Mouse (Mus musculus) left cerebral cortex, adult 9 months (tissue): ENCODE results near the gene Tlr5.

ENCODE experiments used
- DNase-seq, 2 experiments: peaks; one replicate each; pipeline ENCODE4 v3.0.0; 2022; ENCODE audit warnings: low spot score in 2 of 2

Tlr5 gene

DNA sequence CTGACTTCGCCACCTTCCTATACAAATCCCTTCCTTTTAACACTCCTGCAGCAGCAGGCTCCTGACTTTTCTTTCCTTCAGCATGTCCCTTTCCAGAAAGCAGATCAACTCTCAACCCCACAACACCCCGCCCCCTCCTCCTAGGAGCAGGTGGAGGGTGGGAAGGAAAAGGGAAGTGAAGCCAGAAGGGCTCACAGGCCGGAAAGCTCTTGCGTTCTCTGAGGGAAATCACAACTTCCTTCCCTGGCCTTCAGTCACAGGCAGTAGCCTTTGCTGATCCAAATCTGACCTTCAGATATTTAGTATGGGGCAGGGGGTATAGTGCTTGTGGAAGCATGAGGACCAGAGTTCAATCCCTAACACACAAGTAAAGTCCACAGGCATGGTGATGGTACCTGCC lies 921 bp upstream of the Tlr5 start:
- DNase-seq = no peak

DNA sequence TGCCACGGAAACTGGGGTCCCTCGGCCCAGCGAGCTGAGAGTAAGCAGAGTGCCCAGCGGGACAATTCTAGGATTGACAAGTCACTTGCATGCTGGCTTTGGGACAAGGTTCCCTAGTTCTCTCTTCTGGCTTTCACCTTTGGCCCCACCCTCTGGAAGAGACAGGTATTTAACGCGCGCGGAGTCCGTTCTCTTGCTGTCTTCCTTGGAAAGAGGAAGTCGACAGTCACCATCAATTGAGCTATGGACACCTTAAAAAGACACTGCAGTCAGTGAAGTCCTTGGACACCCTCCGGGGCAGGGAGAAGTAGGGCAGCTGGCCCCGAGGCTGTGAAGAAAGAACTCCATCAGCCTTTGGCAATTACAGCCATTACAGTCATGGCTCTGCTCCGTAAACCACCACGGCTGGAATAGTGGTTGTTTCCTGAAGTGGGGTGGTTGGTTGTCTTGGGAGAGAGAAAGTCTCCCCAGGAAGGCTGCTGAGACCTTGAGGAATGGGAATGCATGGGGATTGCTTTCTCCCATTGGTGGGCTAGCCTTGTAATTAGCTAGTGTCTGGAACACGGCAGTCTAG lies 546 bp downstream of the Tlr5 start:
- no peak for DNase-seq

DNA sequence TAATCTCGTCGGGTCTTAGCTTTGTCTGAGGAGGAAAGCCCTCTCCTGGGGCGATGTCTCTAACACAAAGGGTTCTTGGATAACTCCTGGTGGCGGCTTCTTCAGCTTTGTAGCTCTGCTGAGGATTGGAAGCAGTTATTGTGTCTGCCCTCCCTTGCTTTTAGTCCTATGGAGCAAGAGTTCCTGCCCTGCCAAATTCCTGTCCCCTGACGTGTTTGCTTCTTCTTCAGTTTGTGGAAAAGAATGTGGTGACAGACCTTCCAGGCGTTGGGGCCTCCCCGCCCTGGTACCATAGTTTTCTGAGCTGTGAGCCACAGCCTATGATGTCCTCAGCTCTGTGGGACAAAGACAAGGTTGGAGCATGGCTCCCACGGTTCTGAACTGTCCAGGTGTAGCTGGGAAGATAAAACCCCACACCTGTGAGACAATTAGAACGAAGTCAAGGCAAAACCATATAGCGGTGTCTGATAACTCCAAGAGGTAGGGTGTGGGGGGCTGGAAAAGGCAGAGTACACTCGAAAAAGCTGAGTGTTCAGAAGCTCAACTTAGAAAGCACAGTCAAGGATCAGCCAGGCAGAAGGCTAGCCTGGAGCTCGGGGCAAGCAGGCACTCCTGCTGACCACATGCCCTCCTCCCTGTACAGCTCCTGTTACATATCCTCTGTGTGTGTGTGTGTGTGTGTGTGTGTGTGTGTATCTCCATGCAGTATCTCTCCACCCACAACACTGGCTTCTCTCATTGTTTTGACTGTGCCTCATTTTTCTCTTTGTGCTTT lies 1.8 kb downstream of the Tlr5 start:
- no peak for DNase-seq

DNA sequence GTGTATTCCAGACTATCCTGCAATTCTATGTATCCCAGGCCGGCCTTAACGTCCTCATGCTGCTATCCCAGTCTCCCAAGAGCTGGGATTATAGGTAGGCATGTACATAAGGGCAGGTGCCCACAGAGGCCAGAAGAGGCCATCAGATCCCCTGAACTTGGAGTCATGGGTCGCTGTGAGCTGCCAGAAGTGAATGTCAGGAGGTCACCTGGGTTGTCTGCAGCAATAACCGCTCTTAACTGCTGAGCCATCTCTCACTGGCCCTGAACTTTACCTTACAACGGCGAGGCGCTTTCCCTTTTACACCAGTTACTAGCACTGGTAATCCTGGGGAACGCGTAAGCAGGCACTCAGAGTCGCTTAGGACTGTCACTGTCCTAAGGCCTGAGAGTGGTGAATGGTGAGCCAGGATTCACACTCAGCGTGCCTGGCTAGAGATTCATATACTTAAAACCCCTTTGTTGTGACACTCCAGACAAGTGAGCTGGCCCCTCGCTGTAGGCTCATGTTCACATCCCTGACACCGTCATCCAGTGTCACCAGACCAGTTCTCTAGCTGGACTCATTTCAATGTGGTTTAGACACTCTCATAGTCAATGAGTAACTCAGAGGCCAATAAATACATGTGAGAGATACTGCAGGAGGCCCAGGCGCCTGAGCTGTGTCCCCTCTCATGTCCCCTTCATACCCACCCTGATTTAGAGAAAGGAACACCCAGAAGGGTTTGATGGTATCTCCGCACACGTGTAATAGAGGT lies 2.6 kb downstream of the Tlr5 start:
- no peak for DNase-seq

DNA sequence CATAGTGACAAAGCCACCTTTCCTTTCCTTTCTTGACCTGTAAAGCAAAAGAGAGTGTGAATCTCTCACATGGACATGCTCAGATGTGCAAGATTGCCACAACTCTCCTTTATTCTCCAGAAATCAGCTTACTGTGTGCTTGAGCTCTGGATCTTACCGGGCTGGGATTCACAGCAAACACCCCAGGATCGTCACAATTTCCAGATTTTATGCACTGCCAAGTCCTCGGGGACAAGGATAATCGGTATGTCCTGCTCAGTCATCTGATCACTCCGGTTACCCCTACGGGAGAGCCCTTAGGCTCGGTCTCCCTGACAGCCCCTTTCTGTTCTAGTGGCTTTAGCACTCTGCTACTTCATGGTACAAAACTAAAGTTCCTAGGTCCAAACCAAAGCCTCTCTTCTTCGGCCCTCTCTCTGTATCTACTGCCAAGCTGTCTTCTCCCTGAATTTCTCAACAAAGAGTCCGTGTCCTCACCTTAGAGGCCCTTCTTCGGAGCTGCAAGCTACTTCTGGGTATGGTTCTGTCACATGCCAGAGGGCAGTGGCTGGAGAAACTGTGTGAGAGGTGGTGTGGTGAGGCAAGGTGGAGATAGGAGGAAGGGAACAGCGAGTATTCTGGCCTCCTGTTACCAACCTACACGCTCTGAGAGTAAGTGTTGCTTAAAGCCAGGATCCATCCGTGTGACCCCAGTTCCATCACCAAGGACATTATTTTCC lies 3.4 kb downstream of the Tlr5 start:
- DNase-seq = no peak

DNA sequence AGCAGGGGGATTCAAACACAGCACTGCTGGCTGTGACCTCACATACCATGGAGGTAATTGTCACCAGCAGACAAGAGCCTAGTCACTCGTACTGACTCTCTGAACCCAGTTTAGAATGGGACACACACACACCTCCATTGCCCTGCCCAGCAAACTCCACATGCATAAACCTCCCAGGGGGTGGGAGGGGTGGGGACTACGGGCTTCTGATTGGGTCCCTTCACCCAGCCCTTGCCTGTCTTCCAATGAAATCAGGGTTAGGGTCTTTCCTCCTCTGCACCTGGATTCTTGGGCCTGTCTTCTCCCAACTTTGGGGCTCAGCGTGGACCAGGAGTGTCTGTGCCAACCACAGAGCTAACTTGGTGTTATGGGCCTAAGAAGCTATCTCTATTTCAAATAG lies 4.2 kb downstream of the Tlr5 start:
- DNase-seq = no peak

DNA sequence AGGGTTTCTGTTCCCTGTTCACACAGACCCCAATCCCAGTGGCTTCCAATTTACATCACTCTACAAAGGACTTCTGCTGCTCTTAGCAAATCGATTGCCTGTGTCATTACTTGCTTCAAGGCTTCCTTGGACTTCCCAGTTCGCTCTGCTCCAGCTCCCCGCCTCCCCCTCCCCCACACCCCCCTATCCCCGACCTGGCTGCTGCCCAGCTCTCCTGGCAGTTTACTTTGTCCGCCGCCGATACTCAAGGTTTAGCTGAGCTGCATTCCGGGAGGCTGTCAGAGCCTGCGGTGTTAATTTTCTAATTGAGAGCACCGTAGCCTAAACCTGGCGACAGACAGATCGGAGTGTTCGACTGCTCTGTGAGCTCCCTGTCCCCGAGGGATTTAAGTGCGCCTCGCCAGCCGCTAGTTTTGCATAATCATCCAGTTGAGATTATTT lies 4.7 kb downstream of the Tlr5 start:
- DNase-seq = no peak

DNA sequence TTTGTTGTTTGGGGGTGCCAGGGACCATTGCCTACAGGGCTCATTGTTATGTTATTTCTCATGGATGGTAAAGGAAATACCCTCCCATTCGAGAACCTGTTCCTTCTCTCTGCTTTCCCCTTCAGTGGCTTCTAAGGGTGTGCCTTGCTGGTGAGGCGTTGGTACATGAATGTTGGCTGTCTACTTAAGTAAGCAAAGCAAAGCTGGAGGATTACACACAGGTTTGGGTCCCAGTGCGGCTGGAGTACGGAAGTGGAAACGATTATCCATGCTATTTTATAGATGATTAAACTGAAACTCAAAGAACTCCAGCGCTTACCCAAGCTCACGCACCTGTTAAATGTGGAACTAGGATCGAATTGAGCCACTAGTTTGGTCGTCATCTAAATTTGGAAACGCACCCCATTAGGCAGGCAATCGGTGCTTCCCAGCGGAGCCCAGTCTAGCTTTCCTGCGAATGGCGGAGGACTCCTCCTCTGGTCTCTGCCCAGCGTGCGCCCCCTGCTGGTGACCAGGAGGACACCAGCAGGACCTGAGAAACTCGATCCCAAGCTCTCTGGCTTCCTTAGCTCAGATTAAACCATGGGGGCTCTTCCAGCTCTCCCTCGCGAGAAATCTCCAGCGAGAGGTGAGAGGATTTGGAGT lies 5.3 kb downstream of the Tlr5 start:
- peak in 1 of 2 experiments; percentile 71 for DNase-seq

DNA sequence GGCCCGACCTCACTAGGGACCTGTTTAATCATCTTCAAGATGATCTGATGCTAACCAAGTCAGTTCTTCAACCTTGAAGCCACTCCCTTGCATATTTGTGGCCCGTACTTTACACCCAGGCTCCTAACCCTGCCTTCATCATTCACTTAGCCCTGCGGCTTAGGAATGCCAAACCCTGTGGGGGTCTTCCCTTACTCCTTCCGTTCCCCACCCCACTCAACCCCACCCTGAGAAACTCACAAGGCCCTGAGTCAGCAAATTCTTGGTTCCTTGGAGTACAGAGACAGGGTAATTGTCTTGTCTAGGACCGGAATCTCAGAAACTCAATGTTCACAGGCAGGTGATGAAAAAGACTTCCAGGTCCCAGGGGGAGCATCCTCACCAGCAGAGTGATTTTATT lies 6.5 kb downstream of the Tlr5 start:
- no peak for DNase-seq

DNA sequence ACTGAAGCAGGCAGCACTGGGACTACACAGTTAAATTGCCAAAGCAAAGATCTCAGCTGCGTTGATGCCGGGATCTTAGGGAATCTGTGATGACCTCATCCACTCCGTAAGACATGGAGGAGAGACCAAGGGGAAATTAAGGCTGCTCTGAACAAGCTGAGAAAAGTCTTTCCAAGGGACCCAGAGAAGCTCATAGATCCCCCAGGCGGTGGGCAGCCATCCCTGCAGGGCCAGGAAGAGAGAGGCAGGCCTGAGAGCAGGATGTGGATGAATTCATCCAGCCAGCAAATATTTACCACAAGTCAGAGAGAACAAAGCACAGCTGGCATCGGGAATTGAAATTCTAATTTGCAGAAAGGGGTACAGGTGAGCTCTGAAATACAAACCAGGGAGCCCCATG lies 8.7 kb downstream of the Tlr5 start:
- no peak for DNase-seq

DNA sequence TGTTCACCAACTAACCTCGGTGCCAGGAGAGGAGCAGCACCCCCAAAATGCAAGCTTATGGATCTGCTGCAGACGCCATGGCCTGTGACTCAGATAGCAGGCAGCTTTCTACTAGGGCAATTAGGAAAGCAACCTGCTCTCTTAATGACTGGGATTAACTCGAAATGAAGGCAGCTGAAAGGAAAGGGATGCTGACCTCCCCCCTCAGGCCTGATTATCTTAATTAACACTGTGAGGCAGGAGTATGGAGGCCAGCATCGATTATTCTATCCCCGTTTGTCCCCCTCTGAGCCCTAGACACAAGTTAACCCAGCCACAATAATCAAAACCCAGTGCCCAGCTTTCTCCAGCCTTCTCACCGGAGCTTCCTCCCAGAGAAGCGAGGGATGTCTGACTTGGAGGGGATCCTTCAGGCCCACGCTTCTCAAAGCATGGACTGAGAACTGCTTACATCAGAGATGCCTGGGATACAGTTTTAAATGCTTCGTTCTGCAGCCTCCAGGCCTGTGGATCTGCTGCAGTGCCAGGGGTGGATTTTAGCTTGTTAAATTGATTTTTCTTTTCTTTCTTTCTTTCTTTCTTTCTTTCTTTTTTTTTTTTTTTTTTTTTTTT lies 10.4 kb downstream of the Tlr5 start:
- DNase-seq = no peak

DNA sequence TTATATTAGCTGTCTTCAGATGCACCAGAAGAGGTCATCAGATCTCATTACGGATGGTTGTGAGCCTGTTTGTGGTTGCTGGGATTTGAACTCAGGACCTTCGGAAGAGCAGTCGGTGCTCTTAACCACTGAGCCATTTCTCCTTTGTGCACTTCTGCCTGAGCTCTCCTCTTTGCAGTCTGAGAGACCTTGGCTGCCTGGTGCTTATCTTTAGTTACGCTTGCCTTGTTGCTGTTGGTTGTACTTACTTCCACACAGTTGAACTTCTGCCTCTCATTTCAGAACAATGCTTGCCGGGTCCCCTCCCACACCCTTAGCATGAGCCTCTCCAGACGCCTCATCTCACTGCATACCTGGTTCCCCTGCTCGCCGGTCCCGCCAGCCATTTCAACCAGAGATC lies 14.1 kb downstream of the Tlr5 start:
- DNase-seq = no peak

DNA sequence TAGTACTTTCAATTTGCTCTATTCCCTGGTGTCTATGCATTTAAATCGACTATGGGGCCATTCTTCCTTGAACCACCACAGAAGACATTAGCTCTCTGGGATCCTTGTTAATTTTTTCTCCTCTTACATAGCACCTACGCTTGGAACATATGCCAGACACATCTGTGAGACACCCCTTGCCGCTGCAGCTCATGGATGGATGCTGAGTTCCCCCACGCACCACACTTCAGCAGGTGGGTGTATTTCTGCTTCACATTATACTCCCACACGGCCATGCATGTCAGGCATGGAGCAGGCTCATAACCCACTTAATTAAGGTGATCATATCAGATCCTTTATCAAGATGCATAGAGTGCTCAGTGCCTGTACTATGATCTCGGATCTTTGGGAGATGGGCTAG lies 17.7 kb downstream of the Tlr5 start:
- peak in 1 of 2 experiments; percentile 47 for DNase-seq

DNA sequence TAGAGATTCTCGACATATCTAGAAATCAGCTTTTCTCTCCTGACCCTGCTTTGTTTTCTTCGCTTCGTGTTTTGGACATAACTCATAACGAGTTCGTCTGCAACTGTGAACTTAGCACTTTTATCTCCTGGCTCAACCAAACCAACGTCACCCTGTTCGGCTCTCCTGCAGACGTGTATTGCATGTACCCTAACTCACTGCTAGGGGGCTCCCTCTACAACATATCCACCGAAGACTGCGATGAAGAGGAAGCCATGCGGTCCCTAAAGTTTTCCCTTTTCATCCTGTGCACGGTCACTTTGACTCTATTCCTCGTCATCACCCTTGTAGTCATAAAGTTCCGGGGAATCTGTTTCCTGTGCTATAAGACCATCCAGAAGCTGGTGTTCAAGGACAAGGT lies 20.2 kb downstream of the Tlr5 start:
- no peak for DNase-seq

DNA sequence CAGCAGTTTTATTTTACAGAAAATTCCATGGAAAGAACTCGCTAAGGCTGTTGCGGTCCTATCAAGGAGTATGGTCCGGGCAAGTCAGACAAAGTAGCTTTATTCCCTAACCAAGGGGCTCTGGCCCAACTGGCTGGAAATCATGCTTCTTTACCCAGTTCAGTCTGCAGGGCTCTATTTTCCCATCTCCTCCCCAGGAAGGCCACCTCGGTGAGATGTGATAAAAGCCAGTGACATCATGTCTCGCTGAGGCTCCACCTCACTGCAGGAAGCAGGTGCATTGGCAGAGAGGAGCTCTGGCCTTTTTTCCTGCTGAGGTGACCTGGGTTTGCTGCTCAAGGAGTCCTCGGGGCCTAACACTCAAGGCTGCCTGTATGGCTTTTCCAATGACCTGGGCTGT lies 26.1 kb downstream of the Tlr5 start:
- no peak for DNase-seq

DNA sequence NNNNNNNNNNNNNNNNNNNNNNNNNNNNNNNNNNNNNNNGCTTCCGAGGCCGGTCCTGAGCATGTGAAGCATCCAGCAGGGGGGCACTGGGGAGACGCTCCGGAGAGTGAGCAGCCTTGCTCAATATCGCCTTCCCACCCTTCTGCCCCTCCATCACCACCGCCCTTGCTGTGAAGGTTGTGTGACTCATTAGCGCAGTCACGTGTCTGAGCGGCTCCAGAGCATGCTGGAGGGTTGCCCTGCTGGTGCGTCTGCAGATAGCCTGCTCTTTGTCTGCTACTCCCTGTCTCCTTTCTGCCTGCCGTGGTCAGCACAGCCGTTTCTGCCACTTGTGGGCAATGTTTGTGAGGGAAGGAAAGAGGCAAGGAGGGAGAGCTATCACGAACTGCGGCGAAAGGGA lies 28.4 kb downstream of the Tlr5 start:
- peak; percentile 62 to 84 for DNase-seq

DNA sequence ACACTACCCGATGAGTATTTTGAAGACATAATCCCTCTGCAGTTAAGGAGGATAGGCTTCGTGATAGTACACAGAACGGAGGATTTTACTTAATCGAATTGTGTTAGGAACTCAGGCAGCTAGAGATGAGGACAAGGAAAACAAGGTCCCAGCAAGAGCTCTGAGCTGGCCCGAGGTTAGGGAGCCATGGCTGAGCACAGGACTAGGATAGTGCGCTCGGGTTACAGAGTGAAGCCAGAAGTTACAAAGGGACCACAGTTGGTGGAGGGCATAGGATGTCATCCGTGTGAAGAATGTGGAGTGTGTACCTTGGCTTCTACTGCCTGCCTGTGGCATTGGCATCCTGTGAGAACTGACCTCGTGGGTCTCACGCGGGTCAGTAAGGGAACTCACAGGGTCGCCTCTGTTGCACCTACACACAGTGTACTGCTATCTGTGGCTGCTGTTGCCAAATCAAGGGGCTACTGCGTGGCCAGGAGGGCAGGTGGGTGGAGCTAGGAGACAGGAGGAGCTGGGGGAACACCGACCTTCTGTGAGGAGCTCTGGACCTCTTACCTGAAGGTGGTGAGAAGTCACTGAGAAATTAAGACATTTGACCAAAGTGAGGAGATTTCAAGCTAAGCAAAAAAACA lies 29.0 kb downstream of the Tlr5 start:
- DNase-seq = no peak

DNA sequence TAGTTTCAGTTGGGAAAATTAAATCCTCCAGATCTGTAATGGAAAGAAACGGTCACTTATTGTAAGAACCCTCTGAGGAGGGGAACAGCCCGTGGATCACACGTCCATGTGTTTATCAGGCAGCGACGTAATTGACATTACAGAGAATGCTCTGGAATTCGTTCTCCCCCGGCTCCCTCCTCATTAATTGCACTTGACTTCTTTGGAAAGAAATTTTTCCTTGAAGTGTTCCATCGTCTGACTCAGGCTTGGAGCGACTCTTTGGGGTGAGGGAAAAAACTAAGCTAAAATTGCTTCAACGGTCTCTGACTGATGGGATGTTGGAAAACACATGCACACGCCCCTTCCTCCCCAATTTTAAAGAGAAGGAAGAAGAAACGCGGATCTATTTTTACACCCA lies 31.7 kb downstream of the Tlr5 start:
- DNase-seq = no peak

DNA sequence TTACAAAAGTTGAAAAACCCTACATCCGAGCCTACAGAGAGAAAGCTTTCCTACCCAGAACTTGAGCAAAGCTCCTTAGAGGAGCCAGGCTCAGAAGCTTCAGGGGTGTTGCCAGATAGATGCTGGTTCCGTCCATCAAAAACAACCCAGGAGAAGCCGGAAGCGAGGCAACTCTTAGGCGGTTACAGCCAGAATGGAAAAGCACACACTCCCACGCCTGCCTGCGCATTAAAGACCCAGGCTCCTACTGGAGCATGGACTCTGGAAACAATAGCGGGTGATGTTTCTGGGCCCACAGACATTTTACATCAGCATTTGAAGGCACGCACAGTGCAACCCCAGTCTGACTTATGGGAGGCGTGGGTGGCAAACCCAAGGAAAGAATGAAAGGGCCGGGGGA lies 32.2 kb downstream of the Tlr5 start:
- DNase-seq = no peak

DNA sequence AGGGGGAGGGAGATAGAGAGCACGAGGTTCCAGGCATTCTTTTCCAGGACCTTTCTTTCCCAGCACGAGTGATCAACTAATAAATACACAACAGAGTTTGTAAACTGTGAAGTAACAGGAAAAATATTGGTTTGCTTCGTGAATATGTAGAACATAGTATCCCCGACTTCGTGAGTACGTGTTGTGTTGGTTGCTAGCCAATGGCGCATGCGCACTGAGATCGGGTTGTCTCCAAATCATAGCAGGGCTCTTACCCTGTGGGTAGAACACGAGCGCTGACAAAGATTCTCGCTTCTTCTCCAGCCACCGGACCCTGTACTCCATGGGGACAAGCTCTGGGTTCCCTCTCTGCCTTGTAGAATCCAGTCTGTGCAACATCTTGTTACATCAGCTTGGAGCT lies 33.2 kb downstream of the Tlr5 start:
- no peak for DNase-seq

DNA sequence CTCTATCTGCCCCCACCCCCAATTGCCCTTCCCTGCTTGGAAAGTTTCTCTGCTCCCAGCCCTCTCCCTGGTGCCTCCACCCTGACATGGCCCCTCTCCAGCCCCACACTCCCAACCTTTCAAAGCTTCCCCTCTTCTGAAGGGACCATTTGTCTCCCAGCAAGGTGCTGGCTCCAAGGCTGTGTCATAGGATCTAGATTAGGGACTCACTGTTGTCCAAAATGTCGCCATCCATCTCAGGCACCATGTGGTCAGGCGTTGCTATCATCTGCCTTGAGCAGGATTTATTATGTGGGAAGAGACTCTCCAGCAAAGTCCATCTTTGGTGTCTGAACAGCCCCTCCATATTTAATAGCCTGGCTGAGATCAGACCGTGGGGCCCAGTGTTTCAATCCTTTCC lies 34.1 kb downstream of the Tlr5 start:
- no peak for DNase-seq
